Mouse (Mus musculus) intestine, embryonic 16.5 days (tissue): Measurements from ENCODE around the gene Mei1. TPM values are rescaled to one million over a fixed set of nuclear protein-coding genes. Genes with fewer than 3 reads are reported as not detected.

Experiments
- ATAC-seq: fragments of 200-750 bp; cut with Nextera tagmentation; 2 replicates; pipeline ENCODE4 v1.8.0; 2017; ENCODE audit warnings: moderate TSS enrichment, moderate library complexity
- H3K27ac ChIP-seq: fragments of 300-500 bp; sonication (generic); 2 replicates; pipeline ENCODE4 v1.5.1; 2014; ENCODE audit warnings: mild to moderate bottlenecking, low read length
- H3K27me3 ChIP-seq: fragments of 300-500 bp; sonication (generic); replicated peaks from 2 replicates; pipeline ENCODE4 v1.6.1; 2014; ENCODE audit warnings: low read length, control low read depth, mixed read lengths; ENCODE audit not compliant: control insufficient read depth, insufficient read depth
- H3K36me3 ChIP-seq: fragments of 300-500 bp; sonication (generic); 2 replicates; pipeline ENCODE4 v1.6.1; 2014; ENCODE audit warnings: low read length, control low read depth; ENCODE audit not compliant: control insufficient read depth, insufficient read depth
- H3K4me1 ChIP-seq: fragments of 300-500 bp; sonication (generic); 2 replicates; pipeline ENCODE4 v1.6.1; 2014; ENCODE audit warnings: low read length, control low read depth, mixed read lengths; ENCODE audit not compliant: control insufficient read depth, insufficient read depth
- H3K4me2 ChIP-seq: fragments of 300-500 bp; sonication (generic); 2 replicates; pipeline ENCODE4 v1.6.1; 2014; ENCODE audit warnings: low read depth, low read length, control low read depth
- H3K4me3 ChIP-seq: fragments of 300-500 bp; sonication (generic); 2 replicates; pipeline ENCODE4 v1.5.1; 2014; ENCODE audit warnings: mild to moderate bottlenecking, low read length
- H3K9ac ChIP-seq: fragments of 300-500 bp; sonication (generic); 2 replicates; pipeline ENCODE4 v1.6.1; 2014; ENCODE audit warnings: low read depth, low read length
- H3K9me3 ChIP-seq: fragments of 300-500 bp; sonication (generic); 2 replicates; pipeline ENCODE4 v1.6.1; 2016; ENCODE audit warnings: low read length, control low read depth; ENCODE audit not compliant: control insufficient read depth
- WGBS: fragments of 180-500 bp; shearing (Covaris S2); extraction: QIAGEN DNeasy Blood & Tissue Kit; methylation state at CpG from one replicate; pipeline ENCODE4 v1.1.7; 2014; 5-methylcytosine and 5-hydroxymethylcytosine counted together
- polyA plus RNA-seq: library from polyadenylated mRNA; unstranded; fragments of >200 nt; fragmentation: Nextera tagmentation; extraction: Ambion mirVana; gene quantifications from 2 replicates; pipeline ENCODE4 v1.2.1, GENCODE M21; 2015

Mei1 gene
- polyA plus RNA-seq, 1 experiment from 2014 or later: not detected

DNA sequence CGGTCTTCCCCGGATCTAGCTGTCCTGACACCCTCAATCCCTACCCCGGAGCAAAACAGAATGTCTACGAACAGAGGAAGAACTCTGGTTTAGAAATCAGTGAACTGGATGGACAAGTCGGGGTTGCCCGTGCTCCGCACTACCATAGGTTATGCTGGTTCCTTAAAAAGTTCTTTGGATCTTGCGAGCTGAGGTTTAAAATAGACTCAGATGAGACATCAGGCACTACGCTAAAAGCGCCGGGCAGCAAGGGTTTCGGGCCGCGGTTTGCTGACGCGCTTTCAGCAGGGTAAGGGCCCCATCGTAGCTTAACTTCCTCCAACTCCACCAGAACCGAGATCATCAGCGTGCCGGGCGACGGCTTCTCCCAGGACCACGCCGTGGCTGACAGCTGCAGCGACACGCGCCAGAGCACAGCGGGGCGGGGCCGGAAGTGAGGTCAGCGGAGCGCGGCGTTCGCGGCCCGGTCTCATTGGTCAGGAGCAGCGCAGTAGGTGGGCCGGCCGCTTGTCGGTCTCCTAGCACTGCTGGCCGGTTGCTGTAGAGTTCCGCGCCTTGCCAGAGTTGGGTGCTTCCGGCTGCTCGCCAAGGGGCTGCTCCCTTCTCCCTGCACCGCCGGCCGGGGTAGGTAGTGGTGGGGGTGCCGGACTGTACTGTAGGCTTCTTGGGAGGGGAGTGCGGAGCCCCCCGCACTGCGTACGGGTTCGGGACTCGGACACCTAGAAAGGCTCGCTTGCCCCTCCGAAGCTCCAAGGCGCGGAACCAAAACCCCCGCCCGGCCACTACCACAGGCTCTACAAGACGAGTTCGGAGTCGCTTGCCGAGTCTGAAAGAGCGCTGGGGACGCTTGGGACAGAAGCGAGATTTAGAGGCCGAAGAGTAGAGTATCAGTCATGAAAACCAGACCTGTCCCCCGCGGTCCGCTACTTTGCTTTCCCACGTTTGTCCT, 57.9 kb downstream of the Mei1 start, which contains the start of gene Ccdc134:
TSS of gene Ccdc134 (plus strand) at position 497 of the 949 bp plus-strand sequence.
- under 1% methylated on average over 74 of the region's 74 CpGs for WGBS
- Histone ChIP-seq H3K9ac (peak within 1 kb of the TSS; percentile 88), H3K27ac (peak within 1 kb of the TSS; percentile 68), H3K4me1 (peaks cover 8% of the 10 kb centered on the region), H3K4me3 (peak within 1 kb of the TSS; percentile 81), H3K9me3 (no peaks in the 10 kb centered on the region), H3K4me2 (peak within 1 kb of the TSS; percentile 95), H3K27me3 (peaks cover 13% of the 10 kb centered on the region), H3K36me3 (no peaks in the 10 kb centered on the region)
- peak; percentile 100 for ATAC-seq

DNA sequence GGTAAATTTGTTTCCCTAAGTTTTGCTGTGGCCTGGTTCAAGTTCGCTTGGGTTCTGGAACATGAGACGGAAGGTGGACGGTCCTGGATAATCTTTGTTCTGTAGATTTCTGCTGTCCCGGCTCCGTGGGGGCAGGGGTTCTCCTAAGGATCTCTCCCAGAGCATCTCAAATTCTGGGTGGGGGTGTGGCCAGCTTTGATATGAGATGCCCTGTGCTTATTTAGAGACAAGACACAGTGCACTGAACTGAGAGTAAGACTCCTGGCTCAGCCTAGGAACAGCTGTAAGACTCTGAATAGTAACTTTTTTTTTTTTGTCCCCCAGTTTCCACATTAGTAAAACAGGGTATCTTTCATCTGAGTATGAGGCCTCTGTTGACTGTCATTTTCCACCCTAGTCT, 58.6 kb downstream of the Mei1 start:
- no peak for ATAC-seq
- H3K9ac ChIP-seq: peak overlapping the region; percentile 88
- H3K4me2 ChIP-seq: peak overlapping the region; percentile 95
- peaks cover 10% of the 10 kb centered on the region for H3K27me3 ChIP-seq
- no peaks in the 10 kb centered on the region for H3K36me3 ChIP-seq
- no peaks in the 10 kb centered on the region for H3K9me3 ChIP-seq
- H3K4me3 ChIP-seq: peak overlapping the region; percentile 81
- H3K27ac ChIP-seq: peak overlapping the region; percentile 68
- WGBS: 3% methylated on average over 5 of the region's 5 CpGs
- peaks cover 8% of the 10 kb centered on the region for H3K4me1 ChIP-seq

DNA sequence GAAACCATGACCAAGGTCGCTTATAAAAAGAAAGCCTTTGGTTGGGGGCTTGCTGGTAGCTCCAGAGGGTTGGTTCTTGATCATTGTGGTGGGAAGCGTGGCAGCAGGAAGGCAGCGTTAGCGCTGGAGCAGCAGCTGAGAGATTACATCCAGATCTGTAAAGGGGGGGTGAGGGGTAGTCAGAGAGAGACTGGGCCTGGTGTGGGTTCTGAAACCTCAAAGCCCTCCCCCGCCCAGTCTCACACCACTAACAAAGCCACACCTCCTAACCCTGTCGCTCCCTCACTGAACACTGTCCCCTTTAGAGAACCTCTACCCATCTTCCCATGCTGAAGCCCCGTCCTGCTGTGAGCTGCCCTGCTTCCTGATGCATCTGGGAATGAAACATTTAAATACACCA, 60.8 kb downstream of the Mei1 start:
- no peak overlapping the region for H3K4me3 ChIP-seq
- no peaks in the 10 kb centered on the region for H3K36me3 ChIP-seq
- no peak overlapping the region for H3K9ac ChIP-seq
- 71% methylated on average over 7 of the region's 7 CpGs for WGBS
- H3K9me3 ChIP-seq: no peaks in the 10 kb centered on the region
- peaks cover 3% of the 10 kb centered on the region; the same call in 1 of the 2 replicates for H3K27me3 ChIP-seq
- no peak overlapping the region for H3K4me2 ChIP-seq
- H3K4me1 ChIP-seq: peaks cover 8% of the 10 kb centered on the region
- no peak overlapping the region for H3K27ac ChIP-seq
- no peak for ATAC-seq

DNA sequence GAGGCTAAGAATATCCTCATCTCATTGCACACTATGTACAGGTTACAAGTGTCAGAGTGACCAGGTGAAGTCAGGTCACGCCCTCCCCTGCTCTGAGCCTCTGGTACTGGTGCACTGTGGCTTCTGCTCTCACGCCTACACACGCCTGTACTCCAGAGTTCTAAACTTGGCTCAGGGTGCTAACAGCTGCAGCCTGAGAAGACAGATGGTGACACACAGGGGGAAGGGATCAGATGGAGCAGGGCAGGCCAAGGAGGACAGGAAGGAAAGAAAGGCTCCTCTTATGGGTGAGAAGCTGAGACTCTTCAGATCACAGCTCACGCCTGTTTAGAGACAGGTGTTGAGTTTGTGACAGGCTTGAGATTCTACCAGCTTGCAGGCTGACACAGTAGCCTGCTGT, 65.6 kb downstream of the Mei1 start:
- Histone ChIP-seq H3K36me3 (no peaks in the 10 kb centered on the region), H3K27ac (no peak overlapping the region), H3K4me2 (no peak overlapping the region), H3K4me1 (no peaks in the 10 kb centered on the region), H3K27me3 (no peaks in the 10 kb centered on the region; the same call in 1 of the 2 replicates), H3K4me3 (no peak overlapping the region), H3K9ac (no peak overlapping the region), H3K9me3 (no peaks in the 10 kb centered on the region)
- 0 out of 2 replicates have a peak, but pooled peaks have one; percentile 26 for ATAC-seq
- 82% methylated on average over 4 of the region's 4 CpGs for WGBS

DNA sequence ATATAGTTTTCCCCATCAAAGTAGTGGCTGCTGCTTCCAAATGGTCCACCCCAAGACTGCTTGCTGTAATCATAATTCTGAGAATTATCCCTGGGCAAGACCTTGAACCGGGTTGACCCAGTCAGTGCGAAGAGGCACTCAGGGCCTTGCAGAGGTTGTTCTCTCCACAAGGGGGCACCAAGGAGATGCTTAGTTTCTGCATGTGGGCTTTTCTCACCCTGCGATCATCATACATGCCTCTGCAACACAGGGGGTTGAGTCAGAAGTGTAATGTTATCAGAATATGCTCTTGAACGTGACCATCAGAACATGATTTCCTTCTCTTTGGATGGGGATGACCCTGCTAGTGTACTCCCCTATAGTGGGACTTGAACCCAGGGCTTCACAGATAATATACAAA, 68.8 kb downstream of the Mei1 start:
- H3K27ac ChIP-seq: no peak overlapping the region
- no peaks in the 10 kb centered on the region; the same call in 1 of the 2 replicates for H3K4me1 ChIP-seq
- WGBS: 48% methylated on average over 4 of the region's 4 CpGs
- no peaks in the 10 kb centered on the region; the same call in 1 of the 2 replicates for H3K27me3 ChIP-seq
- no peaks in the 10 kb centered on the region for H3K9me3 ChIP-seq
- H3K36me3 ChIP-seq: no peaks in the 10 kb centered on the region
- H3K4me2 ChIP-seq: no peak overlapping the region
- ATAC-seq: no peak
- no peak overlapping the region for H3K9ac ChIP-seq
- no peak overlapping the region for H3K4me3 ChIP-seq

DNA sequence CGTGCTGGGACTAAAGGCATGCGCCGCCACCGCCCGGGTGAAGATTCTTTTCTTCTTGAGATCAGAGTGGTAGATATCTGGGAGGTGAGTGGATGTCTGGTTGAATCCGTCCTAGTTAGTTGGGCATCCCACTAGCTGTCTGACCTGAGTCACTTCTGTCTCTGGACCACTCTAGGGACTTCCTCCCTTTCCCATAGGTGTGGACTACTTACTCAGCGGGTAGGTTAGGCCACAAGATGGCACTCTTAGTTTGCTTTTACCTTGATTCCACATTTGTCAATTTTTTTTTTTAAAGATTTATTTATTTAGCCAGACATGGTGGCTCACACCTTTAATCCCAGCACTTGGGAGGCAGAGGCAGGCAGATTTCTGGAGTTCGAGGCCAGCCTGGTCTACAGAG, 69.4 kb downstream of the Mei1 start:
- Histone ChIP-seq H3K4me1 (peaks cover 5% of the 10 kb centered on the region), H3K9me3 (no peaks in the 10 kb centered on the region), H3K4me2 (no peak overlapping the region), H3K9ac (no peak overlapping the region), H3K27me3 (no peaks in the 10 kb centered on the region; the same call in 1 of the 2 replicates), H3K4me3 (no peak overlapping the region), H3K27ac (no peak overlapping the region), H3K36me3 (no peaks in the 10 kb centered on the region)
- no peak for ATAC-seq
- 94% methylated on average over 8 of the region's 8 CpGs for WGBS

DNA sequence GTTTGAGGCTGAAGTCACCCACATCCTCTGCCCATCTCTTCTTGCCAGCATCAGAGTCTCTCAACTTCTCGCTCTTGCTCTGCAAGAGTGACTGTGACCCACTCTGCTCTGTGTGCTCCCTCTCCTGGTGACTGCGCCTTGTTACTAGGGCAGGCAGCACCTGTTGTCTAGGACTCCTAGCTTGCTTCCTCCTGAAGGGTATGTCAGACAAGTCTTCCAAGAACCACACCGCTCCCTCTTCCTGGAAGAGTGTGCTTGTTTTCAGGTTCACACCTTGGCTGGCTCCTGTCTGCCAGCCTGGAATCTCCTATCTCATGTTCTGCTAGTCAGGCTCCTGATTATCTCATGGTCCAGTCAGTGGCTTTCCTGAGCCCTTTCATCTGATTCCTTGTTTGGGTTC, 70.6 kb downstream of the Mei1 start:
- Histone ChIP-seq H3K4me3 (no peak overlapping the region), H3K9ac (no peak overlapping the region), H3K27ac (no peak overlapping the region), H3K4me2 (no peak overlapping the region), H3K4me1 (peaks cover 6% of the 10 kb centered on the region), H3K27me3 (no peaks in the 10 kb centered on the region), H3K9me3 (no peaks in the 10 kb centered on the region), H3K36me3 (no peaks in the 10 kb centered on the region)
- no peak for ATAC-seq
- WGBS: 86% methylated on average over 3 of the region's 3 CpGs

DNA sequence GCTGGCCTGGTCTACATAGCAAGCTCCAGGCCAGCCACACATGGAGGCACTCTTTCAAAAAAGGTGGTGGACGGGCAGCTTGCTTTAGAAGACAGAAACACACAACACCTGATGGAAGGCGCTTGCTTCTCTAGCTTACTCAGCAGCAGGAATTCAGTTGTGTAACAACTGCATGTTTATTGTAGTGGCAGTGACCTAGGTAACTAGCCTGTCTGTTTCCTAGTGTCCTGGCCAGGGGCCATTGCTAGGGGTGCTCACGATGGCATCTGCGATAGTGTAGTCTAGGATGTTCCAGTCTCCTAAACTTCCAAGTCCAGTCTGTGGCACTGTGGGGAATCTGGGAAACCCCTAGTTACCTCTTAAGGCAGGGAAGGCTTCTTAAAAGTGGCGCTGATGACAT, 74.4 kb downstream of the Mei1 start:
- no peak for ATAC-seq
- 0 out of 2 replicates have a peak overlapping the region, but pooled peaks have one; percentile 8 for H3K9ac ChIP-seq
- no peaks in the 10 kb centered on the region for H3K27me3 ChIP-seq
- no peaks in the 10 kb centered on the region for H3K36me3 ChIP-seq
- WGBS: 82% methylated on average over 5 of the region's 5 CpGs
- H3K9me3 ChIP-seq: no peaks in the 10 kb centered on the region
- no peak overlapping the region for H3K4me3 ChIP-seq
- peaks cover 29% of the 10 kb centered on the region for H3K4me1 ChIP-seq
- 0 out of 2 replicates have a peak overlapping the region, but pooled peaks have one; percentile 2 for H3K27ac ChIP-seq
- no peak overlapping the region for H3K4me2 ChIP-seq

DNA sequence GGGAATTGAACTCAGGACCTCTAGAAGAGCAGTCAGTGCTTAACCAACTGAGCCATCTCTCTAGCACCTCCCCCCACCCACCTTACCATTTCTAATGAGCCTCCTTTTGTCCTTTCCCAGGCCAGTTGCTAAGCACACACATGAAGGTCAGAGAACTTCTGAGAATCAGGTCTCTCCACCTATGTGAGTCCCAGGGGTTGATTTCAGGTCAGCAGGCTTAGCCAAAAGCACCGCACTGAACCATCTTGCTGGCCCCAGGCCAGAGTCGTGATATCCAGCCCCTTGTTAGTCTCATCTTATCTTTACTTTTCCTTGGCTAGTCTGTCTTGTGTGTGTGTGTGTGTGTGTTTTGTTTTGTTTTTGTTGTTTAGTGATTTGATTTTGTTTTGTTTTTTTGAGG, 75.6 kb downstream of the Mei1 start:
- peaks cover 36% of the 10 kb centered on the region for H3K4me1 ChIP-seq
- no peaks in the 10 kb centered on the region for H3K27me3 ChIP-seq
- no peak overlapping the region for H3K4me3 ChIP-seq
- ATAC-seq: no peak
- peak overlapping the region; percentile 56; the same call in 1 of the 2 replicates for H3K9ac ChIP-seq
- H3K4me2 ChIP-seq: no peak overlapping the region
- no peaks in the 10 kb centered on the region for H3K36me3 ChIP-seq
- 34% methylated on average over 2 of the region's 2 CpGs for WGBS
- H3K9me3 ChIP-seq: no peaks in the 10 kb centered on the region
- peak overlapping the region; percentile 93 for H3K27ac ChIP-seq
